Mouse (Mus musculus) liver, embryonic 11.5 days (tissue): ENCODE data around the gene Ift122. TPM values are rescaled to one million over a fixed set of nuclear protein-coding genes. Genes with fewer than 3 reads are reported as not detected.

Experiments
- ATAC-seq: fragments of 200-750 bp; cut with Nextera tagmentation; replicated peaks from 2 replicates; pipeline ENCODE4 v1.8.0; 2017; ENCODE audit warnings: moderate number of reproducible peaks, mild to moderate bottlenecking, moderate TSS enrichment, moderate library complexity; ENCODE audit not compliant: low FRiP score
- DNase-seq: peaks from one replicate; pipeline ENCODE4 v3.0.0-alpha.2; 2017; ENCODE audit warnings: low spot score
- H3K27ac ChIP-seq: fragments of 300-500 bp; sonication (generic); 2 replicates; pipeline ENCODE4 v1.5.1; 2014; ENCODE audit warnings: mild to moderate bottlenecking, low read depth, low read length, control low read depth
- H3K27me3 ChIP-seq: fragments of 300-500 bp; sonication (generic); replicated peaks from 2 replicates; pipeline ENCODE4 v1.6.1; 2014; ENCODE audit warnings: low read length, mixed read lengths; ENCODE audit not compliant: control insufficient read depth, insufficient read depth
- H3K36me3 ChIP-seq: fragments of 300-500 bp; sonication (generic); 2 replicates; pipeline ENCODE4 v1.6.1; 2014; ENCODE audit warnings: mild to moderate bottlenecking, low read length, moderate library complexity, mixed read lengths; ENCODE audit not compliant: control insufficient read depth, insufficient read depth
- H3K4me1 ChIP-seq: fragments of 300-500 bp; sonication (generic); replicated peaks from 2 replicates; pipeline ENCODE4 v1.6.1; 2014; ENCODE audit warnings: low read length, mixed read lengths; ENCODE audit not compliant: control insufficient read depth, insufficient read depth
- H3K4me2 ChIP-seq: fragments of 300-500 bp; sonication (generic); 2 replicates; pipeline ENCODE4 v1.6.1; 2014; ENCODE audit warnings: mild to moderate bottlenecking, control low read depth, moderate library complexity
- H3K4me3 ChIP-seq: fragments of 300-500 bp; sonication (generic); 2 replicates; pipeline ENCODE4 v1.5.1; 2014; ENCODE audit warnings: low read depth, low read length, control low read depth
- H3K9ac ChIP-seq: fragments of 300-500 bp; sonication (generic); 2 replicates; pipeline ENCODE4 v1.6.1; 2014; ENCODE audit warnings: low read depth, low read length, control low read depth
- H3K9me3 ChIP-seq: fragments of 300-500 bp; sonication (generic); 2 replicates; pipeline ENCODE4 v1.6.1; 2016; ENCODE audit warnings: low read length, inconsistent platforms, mixed read lengths; ENCODE audit not compliant: control insufficient read depth
- WGBS: fragments of 180-500 bp; shearing (Covaris S2); extraction: QIAGEN DNeasy Blood & Tissue Kit; methylation state at CpG from one replicate; pipeline ENCODE4 v1.1.7; 2014; 5-methylcytosine and 5-hydroxymethylcytosine counted together
- polyA plus RNA-seq: library from polyadenylated mRNA; unstranded; fragments of >200 nt; fragmentation: Nextera tagmentation; extraction: Ambion mirVana; gene quantifications from 2 replicates; pipeline ENCODE4 v1.2.1, GENCODE M21; 2014

Gene Ift122
- polyA plus RNA-seq, 1 experiment from 2014 or later = 9.1 TPM

- Histone ChIP-seq H3K4me3 (no peak overlapping the region), H3K4me1 (peaks cover 31% of the 10 kb centered on the region), H3K9ac (no peak overlapping the region), H3K4me2 (no peak overlapping the region), H3K36me3 (no peaks in the 10 kb centered on the region), H3K27ac (no peak overlapping the region), H3K9me3 (no peaks in the 10 kb centered on the region), H3K27me3 (no peaks in the 10 kb centered on the region)
- ATAC-seq (no peak), DNase-seq (no peak)
- WGBS = 46% methylated on average over 2 of the region's 2 CpGs
Observed at GRCm38 (mm10) chr6:115906871-115907270, 53.6 kb downstream of the Ift122 start.

- Histone ChIP-seq H3K36me3 (no peaks in the 10 kb centered on the region), H3K4me3 (no peak overlapping the region), H3K9ac (no peak overlapping the region), H3K27ac (0 out of 2 replicates have a peak overlapping the region, but pooled peaks have one; percentile 6), H3K4me2 (peak overlapping the region; percentile 15; the same call in 1 of the 2 replicates), H3K4me1 (peaks cover 31% of the 10 kb centered on the region), H3K9me3 (no peaks in the 10 kb centered on the region), H3K27me3 (no peaks in the 10 kb centered on the region)
- ATAC-seq = 0 out of 2 replicates have a peak, but pooled peaks have one; percentile 19
- WGBS = 17% methylated on average over 6 of the region's 6 CpGs
- DNase-seq = no peak
Observed at GRCm38 (mm10) chr6:115908421-115908982, 55.2 kb downstream of the Ift122 start.

GRCm38 (mm10) chr6:115909052-115909451 lies 55.8 kb downstream of the Ift122 start:
- Histone ChIP-seq H3K4me1 (peaks cover 31% of the 10 kb centered on the region), H3K9me3 (no peaks in the 10 kb centered on the region), H3K27ac (0 out of 2 replicates have a peak overlapping the region, but pooled peaks have one; percentile 6), H3K9ac (no peak overlapping the region), H3K36me3 (no peaks in the 10 kb centered on the region), H3K4me3 (no peak overlapping the region), H3K4me2 (no peak overlapping the region), H3K27me3 (no peaks in the 10 kb centered on the region)
- ATAC-seq = 0 out of 2 replicates have a peak, but pooled peaks have one; percentile 7
- no peak for DNase-seq
- WGBS = 34% methylated on average over 3 of the region's 3 CpGs

GRCm38 (mm10) chr6:115909940-115910339 lies 56.7 kb downstream of the Ift122 start:
- H3K9ac ChIP-seq = no peak overlapping the region
- H3K4me1 ChIP-seq = peaks cover 31% of the 10 kb centered on the region
- no peak overlapping the region; the same call in 1 of the 2 replicates for H3K27ac ChIP-seq

GRCm38 (mm10) chr6:115911763-115912162 lies 58.5 kb downstream of the Ift122 start:
- WGBS = 75% methylated on average over 6 of the region's 6 CpGs

More at GRCm38 (mm10) chr6:115909940-115910339, 56.7 kb downstream of the Ift122 start:
- DNase-seq = no peak
- Histone ChIP-seq H3K4me3 (no peak overlapping the region), H3K9me3 (no peaks in the 10 kb centered on the region), H3K4me2 (no peak overlapping the region), H3K27me3 (no peaks in the 10 kb centered on the region), H3K36me3 (no peaks in the 10 kb centered on the region)
- WGBS = 38% methylated on average over 8 of the region's 8 CpGs
- ATAC-seq = peak; percentile 30; the same call in 1 of the 2 replicates

DNA sequence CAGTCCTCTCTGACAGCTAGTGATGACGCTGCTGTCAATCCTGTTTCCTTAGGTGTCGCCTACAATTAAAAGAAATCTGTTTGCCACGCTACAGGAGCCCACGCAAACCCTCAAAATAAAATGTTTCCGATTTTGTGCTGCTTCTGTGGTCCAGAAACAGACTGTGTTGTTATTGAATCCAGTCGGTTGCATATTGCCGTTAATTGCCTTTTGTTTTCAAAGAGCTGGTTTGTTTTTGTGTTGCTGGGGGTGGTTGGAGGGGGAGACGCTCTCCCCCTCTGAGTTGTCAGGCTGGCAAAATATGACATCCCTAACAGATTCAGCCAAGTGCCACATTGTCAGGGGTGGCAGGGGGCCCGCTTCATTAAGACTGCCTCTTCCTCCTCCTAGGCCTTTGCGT lies 60.2 kb downstream of the Ift122 start:
- no peak for DNase-seq
- Histone ChIP-seq H3K9ac (no peak overlapping the region), H3K27ac (no peak overlapping the region), H3K4me3 (no peak overlapping the region), H3K4me1 (peaks cover 30% of the 10 kb centered on the region), H3K36me3 (no peaks in the 10 kb centered on the region), H3K4me2 (no peak overlapping the region), H3K9me3 (no peaks in the 10 kb centered on the region), H3K27me3 (no peaks in the 10 kb centered on the region)
- no peak for ATAC-seq
- 80% methylated on average over 10 of the region's 10 CpGs for WGBS

More at GRCm38 (mm10) chr6:115911763-115912162, 58.5 kb downstream of the Ift122 start:
- Histone ChIP-seq H3K9me3 (no peaks in the 10 kb centered on the region), H3K4me2 (no peak overlapping the region), H3K4me3 (no peak overlapping the region), H3K4me1 (peaks cover 33% of the 10 kb centered on the region), H3K27me3 (no peaks in the 10 kb centered on the region), H3K27ac (no peak overlapping the region), H3K9ac (no peak overlapping the region), H3K36me3 (no peaks in the 10 kb centered on the region)
- ATAC-seq (no peak), DNase-seq (no peak)

DNA sequence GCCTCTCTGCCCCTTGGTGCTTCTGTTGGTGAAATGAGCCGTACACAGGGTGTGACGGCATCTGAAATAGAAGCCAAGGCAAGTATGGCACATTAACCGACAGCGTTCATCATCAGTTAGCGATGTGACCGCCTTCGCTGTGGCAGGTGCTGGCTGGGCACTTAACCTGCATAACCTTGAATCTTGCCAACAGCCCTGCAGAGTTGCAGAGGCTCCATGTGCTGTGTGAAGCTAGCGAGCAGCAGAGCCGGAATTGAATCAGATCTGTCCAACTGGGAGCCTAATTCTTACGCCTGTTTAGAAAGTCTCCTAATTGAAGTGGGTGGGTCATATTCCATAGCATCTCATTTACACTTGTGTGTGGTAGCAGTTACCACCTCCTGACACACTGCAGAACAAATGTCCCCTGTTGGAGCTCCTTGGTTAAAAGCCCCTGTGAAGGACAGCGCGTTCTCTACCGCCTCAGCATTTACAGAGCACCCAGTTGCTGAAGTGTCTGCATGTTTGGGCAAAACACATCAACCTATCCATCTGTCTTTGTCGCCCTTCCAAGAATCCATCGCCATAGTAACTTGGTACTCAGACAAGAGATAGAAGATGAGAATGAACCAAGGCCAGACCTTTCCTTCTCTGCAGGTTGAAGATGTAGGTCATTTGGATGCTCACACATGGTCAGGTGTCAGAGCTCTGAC lies 61.4 kb downstream of the Ift122 start:
- DNase-seq = no peak
- Histone ChIP-seq H3K4me2 (no peak overlapping the region), H3K4me1 (peaks cover 20% of the 10 kb centered on the region; the same call in 1 of the 2 replicates), H3K36me3 (no peaks in the 10 kb centered on the region), H3K9me3 (no peaks in the 10 kb centered on the region), H3K4me3 (no peak overlapping the region), H3K27me3 (no peaks in the 10 kb centered on the region), H3K9ac (no peak overlapping the region), H3K27ac (no peak overlapping the region)
- WGBS = 89% methylated on average over 15 of the region's 15 CpGs
- ATAC-seq = no peak

- Histone ChIP-seq H3K4me1 (peaks cover 12% of the 10 kb centered on the region; the same call in 1 of the 2 replicates), H3K9me3 (no peaks in the 10 kb centered on the region), H3K9ac (no peak overlapping the region), H3K27ac (no peak overlapping the region), H3K36me3 (no peaks in the 10 kb centered on the region), H3K4me3 (no peak overlapping the region), H3K4me2 (no peak overlapping the region), H3K27me3 (no peaks in the 10 kb centered on the region)
- ATAC-seq (no peak), DNase-seq (no peak)
- 63% methylated on average over 17 of the region's 17 CpGs for WGBS
Observed at GRCm38 (mm10) chr6:115915601-115916445, 62.6 kb downstream of the Ift122 start.
